22 mouse cellular contexts compared by ENCODE assay signal in genomic region chr10:59552456-59552855, GRCm38 (mm10).
DNase-seq lines count a peak whose midpoint lies in the region; ATAC-seq lines count a peak whose summit lies in the region.
"Had no signal": no experiment of that assay in that cellular context is flagged by ENCODE, and none has a peak within 500 bp of the region (broad histone marks: within the 10 kb centered on the region; RNA-seq: fewer than 3 reads in every experiment).

No protein-coding gene starts in this region.

- WGBS in limb, embryonic 12.5 days: 87% methylated on average over 1 of the region's 1 CpGs
- 87% methylated on average over 1 of the region's 1 CpGs for WGBS in limb, embryonic 10.5 days
- 73% methylated on average over 1 of the region's 1 CpGs for WGBS in limb, embryonic 15.5 days
- WGBS in intestine, embryonic 16.5 days: 68% methylated on average over 1 of the region's 1 CpGs

- peaks cover 10% of the 10 kb centered on the region; the same call in 1 of the 2 replicates for H3K9me3 ChIP-seq in limb, embryonic 12.5 days
- 0 out of 2 replicates have a peak, but pooled peaks cover under 1% of the 10 kb centered on the region for H3K9me3 ChIP-seq in limb, embryonic 10.5 days (replicated peaks)
- H3K9me3 ChIP-seq in limb, embryonic 15.5 days: no peaks in the 10 kb centered on the region
- no peaks in the 10 kb centered on the region for H3K9me3 ChIP-seq in intestine, embryonic 16.5 days (ENCODE audit: control insufficient read depth, low read length)
- H3K9me3 ChIP-seq: forebrain, embryonic 15.5 days; lung, embryonic 15.5 days; midbrain, embryonic 10.5 days; neural tube, embryonic 12.5 days had no signal

- peaks cover 11% of the 10 kb centered on the region for H3K4me1 ChIP-seq in limb, embryonic 12.5 days (replicated peaks)
- H3K4me1 ChIP-seq in limb, embryonic 10.5 days: peaks cover 11% of the 10 kb centered on the region
- peaks cover 9% of the 10 kb centered on the region; the same call in 1 of the 2 replicates for H3K4me1 ChIP-seq in limb, embryonic 15.5 days
- H3K4me1 ChIP-seq in intestine, embryonic 16.5 days (ENCODE audit: control insufficient read depth, insufficient read depth, low read length): 0 out of 2 replicates have a peak, but pooled peaks cover 5% of the 10 kb centered on the region
- H3K4me1 ChIP-seq: lung, embryonic 15.5 days; neural tube, embryonic 12.5 days had no signal

- no peak for ATAC-seq in limb, embryonic 12.5 days (ENCODE audit: insufficient number of reproducible peaks, insufficient read depth, low FRiP score, low TSS enrichment, low read depth)
- ATAC-seq in limb, embryonic 15.5 days (ENCODE audit: insufficient number of reproducible peaks, low FRiP score, low TSS enrichment, low read depth): no peak
- ATAC-seq in intestine, embryonic 16.5 days: no peak
- ATAC-seq: CD4-positive, CD25-positive, alpha-beta regulatory T cell, adult 4 months; forebrain, embryonic 15.5 days; intestine, postnatal 0 days; midbrain, embryonic 16.5 days had no signal

- DNase-seq in cerebellum, adult 9-10 months: peak; percentile 72
- DNase-seq in cerebellum, adult 8-10 months: no peak
- DNase-seq in limb, embryonic 10.5 days (ENCODE audit: low spot score): no peak
- DNase-seq in cerebellum, adult 9-11 months: peak; percentile 59
- DNase-seq: kidney, adult 9 months; kidney, postnatal 14 days; left cerebral cortex, postnatal 4 days; right cerebral cortex, adult 18-20 months; spleen, adult 18-20 months; thymus, postnatal 14 days had no signal

- H3K36me3 ChIP-seq in limb, embryonic 12.5 days: no peaks in the 10 kb centered on the region; the same call in 1 of the 2 replicates
- peaks cover under 1% of the 10 kb centered on the region; the same call in 1 of the 2 replicates for H3K36me3 ChIP-seq in limb, embryonic 10.5 days
- peaks cover 2% of the 10 kb centered on the region; the same call in 1 of the 2 replicates for H3K36me3 ChIP-seq in limb, embryonic 15.5 days
- H3K36me3 ChIP-seq in intestine, embryonic 16.5 days (ENCODE audit: control insufficient read depth, insufficient read depth, low read length): no peaks in the 10 kb centered on the region
- H3K36me3 ChIP-seq: forebrain, embryonic 15.5 days; lung, embryonic 15.5 days; midbrain, embryonic 10.5 days; neural tube, embryonic 12.5 days had no signal

- no peak overlapping the region for H3K4me3 ChIP-seq in limb, embryonic 12.5 days (replicated peaks)
- H3K4me3 ChIP-seq in limb, embryonic 10.5 days: no peak overlapping the region
- no peak overlapping the region for H3K4me3 ChIP-seq in limb, embryonic 15.5 days
- no peak overlapping the region for H3K4me3 ChIP-seq in intestine, embryonic 16.5 days (ENCODE audit: low read length)
- H3K4me3 ChIP-seq: forebrain, embryonic 15.5 days; lung, embryonic 15.5 days; midbrain, embryonic 10.5 days; myocyte; neural tube, embryonic 12.5 days had no signal

- no peaks in the 10 kb centered on the region for H3K27me3 ChIP-seq in limb, embryonic 12.5 days
- no peaks in the 10 kb centered on the region for H3K27me3 ChIP-seq in limb, embryonic 10.5 days (ENCODE audit: low read depth, poor library complexity, severe bottlenecking)
- no peaks in the 10 kb centered on the region for H3K27me3 ChIP-seq in limb, embryonic 15.5 days
- H3K27me3 ChIP-seq in intestine, embryonic 16.5 days (replicated peaks; ENCODE audit: control insufficient read depth, insufficient read depth, low read length): no peaks in the 10 kb centered on the region
- H3K27me3 ChIP-seq: forebrain, embryonic 15.5 days; lung, embryonic 15.5 days; neural tube, embryonic 12.5 days had no signal

- H3K4me2 ChIP-seq in limb, embryonic 12.5 days: no peak overlapping the region
- no peak overlapping the region for H3K4me2 ChIP-seq in limb, embryonic 15.5 days
- H3K4me2 ChIP-seq in intestine, embryonic 16.5 days (ENCODE audit: low read depth, low read length): no peak overlapping the region
- H3K4me2 ChIP-seq: forebrain, embryonic 15.5 days; liver, embryonic 11.5 days; lung, embryonic 15.5 days; neural tube, embryonic 12.5 days had no signal

- H3K27ac ChIP-seq in limb, embryonic 12.5 days: 0 out of 2 replicates have a peak overlapping the region, but pooled peaks have one; percentile 37
- H3K27ac ChIP-seq in limb, embryonic 10.5 days: no peak overlapping the region
- peak overlapping the region; percentile 54 for H3K27ac ChIP-seq in limb, embryonic 15.5 days
- H3K27ac ChIP-seq in intestine, embryonic 16.5 days (ENCODE audit: low read length): no peak overlapping the region
- H3K27ac ChIP-seq: forebrain, embryonic 15.5 days; lung, embryonic 15.5 days; midbrain, embryonic 10.5 days; neural tube, embryonic 12.5 days had no signal

- no peak overlapping the region for H3K9ac ChIP-seq in limb, embryonic 12.5 days (replicated peaks)
- no peak overlapping the region for H3K9ac ChIP-seq in limb, embryonic 15.5 days
- H3K9ac ChIP-seq in intestine, embryonic 16.5 days (ENCODE audit: low read depth, low read length): no peak overlapping the region
- H3K9ac ChIP-seq: forebrain, embryonic 15.5 days; lung, embryonic 15.5 days; neural tube, embryonic 12.5 days had no signal

Comparison
In these comparisons a context has a peak if more than half of its experiments do, and no peak if none do; other contexts are left out.
1. DNase-seq: peak in cerebellum, adult 9-10 months (single experiment) and cerebellum, adult 9-11 months (single experiment); none in cerebellum, adult 8-10 months (single experiment) and limb, embryonic 10.5 days (single experiment).
2. H3K27ac ChIP-seq: peak in limb, embryonic 12.5 days (single experiment) and limb, embryonic 15.5 days (single experiment); none in limb, embryonic 10.5 days (single experiment) and intestine, embryonic 16.5 days (single experiment).